Mouse (Mus musculus) midbrain, embryonic 13.5 days (tissue): ENCODE results near the gene Ly6g6e. TPM values are rescaled to one million over a fixed set of nuclear protein-coding genes. Genes with fewer than 3 reads are reported as not detected.

Source experiments
- ATAC-seq: fragments of 200-750 bp; cut with Nextera tagmentation; 2 replicates; pipeline ENCODE4 v1.8.0; 2017; ENCODE audit warnings: mild to moderate bottlenecking, moderate TSS enrichment, moderate library complexity
- H3K27ac ChIP-seq: fragments of 300-500 bp; sonication (generic); 2 replicates; pipeline ENCODE4 v1.5.1; 2015; ENCODE audit warnings: inconsistent platforms, mild to moderate bottlenecking, moderate library complexity
- H3K27me3 ChIP-seq: fragments of 300-500 bp; sonication (generic); 2 replicates; pipeline ENCODE4 v1.6.1; 2015; ENCODE audit warnings: mild to moderate bottlenecking, inconsistent platforms
- H3K36me3 ChIP-seq: fragments of 300-500 bp; sonication (generic); 2 replicates; pipeline ENCODE4 v1.6.1; 2015; ENCODE audit warnings: mild to moderate bottlenecking, inconsistent platforms
- H3K4me1 ChIP-seq: fragments of 300-500 bp; sonication (generic); replicated peaks from 2 replicates; pipeline ENCODE4 v1.6.1; 2015; ENCODE audit warnings: inconsistent platforms
- H3K4me2 ChIP-seq: fragments of 300-500 bp; sonication (generic); replicated peaks from 2 replicates; pipeline ENCODE4 v1.6.1; 2015; ENCODE audit warnings: moderate library complexity, mild to moderate bottlenecking, inconsistent platforms
- H3K4me3 ChIP-seq: fragments of 300-500 bp; sonication (generic); replicated peaks from 2 replicates; pipeline ENCODE4 v1.5.1; 2015; ENCODE audit warnings: mild to moderate bottlenecking, inconsistent platforms
- H3K9ac ChIP-seq: fragments of 300-500 bp; sonication (generic); replicated peaks from 2 replicates; pipeline ENCODE4 v1.6.1; 2015; ENCODE audit warnings: mild to moderate bottlenecking, inconsistent platforms
- H3K9me3 ChIP-seq: fragments of 300-500 bp; sonication (generic); 2 replicates; pipeline ENCODE4 v1.6.1; 2016; ENCODE audit warnings: mild to moderate bottlenecking, inconsistent platforms
- WGBS: fragments of 180-500 bp; shearing (Covaris S2); methylation state at CpG from one replicate; pipeline ENCODE4 v1.1.7; 2015; 5-methylcytosine and 5-hydroxymethylcytosine counted together
- polyA plus RNA-seq: library from polyadenylated mRNA; unstranded; fragments of >200 nt; fragmentation: Nextera tagmentation; extraction: Ambion mirVana; gene quantifications from 2 replicates; pipeline ENCODE4 v1.2.1, GENCODE M21; 2015

The Ly6g6e gene
- polyA plus RNA-seq, 1 experiment from 2014 or later, result 0.32 TPM

GRCm38 (mm10) chr17:35064951-35065947, 11.5 kb upstream of the Ly6g6e start, which contains the start of gene Ly6g6c:
TSS of gene Ly6g6c (plus strand) at chr17:35065388.
- peaks cover 30% of the 10 kb centered on the region for H3K36me3 ChIP-seq
- WGBS, result 2% methylated on average over 48 of the region's 48 CpGs
- peak within 1 kb of the TSS; percentile 50 for H3K4me2 ChIP-seq
- peak within 1 kb of the TSS; percentile 27 for H3K4me3 ChIP-seq
- peak within 1 kb of the TSS; percentile 48 for H3K9ac ChIP-seq
- no peak within 1 kb of the TSS for H3K27ac ChIP-seq
- H3K4me1 ChIP-seq, result peaks cover 35% of the 10 kb centered on the region
- H3K9me3 ChIP-seq, result no peaks in the 10 kb centered on the region
- H3K27me3 ChIP-seq, result peaks cover 45% of the 10 kb centered on the region
- peak; percentile 25; the same call in 1 of the 2 replicates for ATAC-seq

- no peak within 1 kb of the TSS for H3K27ac ChIP-seq
- no peaks in the 10 kb centered on the region for H3K9me3 ChIP-seq
- WGBS, result 45% methylated on average over 10 of the region's 10 CpGs
- H3K9ac ChIP-seq, result peak within 1 kb of the TSS; percentile 48
- peaks cover 45% of the 10 kb centered on the region for H3K27me3 ChIP-seq
- peaks cover 23% of the 10 kb centered on the region for H3K36me3 ChIP-seq
- H3K4me2 ChIP-seq, result peak within 1 kb of the TSS; percentile 50
- peaks cover 27% of the 10 kb centered on the region for H3K4me1 ChIP-seq
- no peak for ATAC-seq
- peak within 1 kb of the TSS; percentile 27 for H3K4me3 ChIP-seq
Observed at GRCm38 (mm10) chr17:35066084-35066483, 10.6 kb upstream of the Ly6g6e start, which contains the start of gene Mpig6b. TSS of gene Mpig6b (minus strand) at chr17:35066184.

- H3K9ac ChIP-seq, result no peak overlapping the region
- peaks cover 4% of the 10 kb centered on the region; the same call in 1 of the 2 replicates for H3K36me3 ChIP-seq
- H3K4me3 ChIP-seq, result no peak overlapping the region
- no peak overlapping the region for H3K4me2 ChIP-seq
- H3K9me3 ChIP-seq, result no peaks in the 10 kb centered on the region
- no peak overlapping the region for H3K27ac ChIP-seq
- peaks cover 20% of the 10 kb centered on the region for H3K4me1 ChIP-seq
- peaks cover 39% of the 10 kb centered on the region for H3K27me3 ChIP-seq
- ATAC-seq, result no peak
- WGBS, result 88% methylated on average over 17 of the region's 17 CpGs
Observed at GRCm38 (mm10) chr17:35068213-35068914, 8.3 kb upstream of the Ly6g6e start.

GRCm38 (mm10) chr17:35070556-35071229, 6.0 kb upstream of the Ly6g6e start:
- H3K27me3 ChIP-seq, result peaks cover 20% of the 10 kb centered on the region
- no peaks in the 10 kb centered on the region for H3K9me3 ChIP-seq
- peaks cover 4% of the 10 kb centered on the region for H3K4me1 ChIP-seq
- ATAC-seq, result no peak
- no peaks in the 10 kb centered on the region for H3K36me3 ChIP-seq
- no peak overlapping the region for H3K4me3 ChIP-seq
- 64% methylated on average over 6 of the region's 6 CpGs for WGBS
- H3K9ac ChIP-seq, result no peak overlapping the region
- H3K4me2 ChIP-seq, result no peak overlapping the region
- H3K27ac ChIP-seq, result no peak overlapping the region

GRCm38 (mm10) chr17:35071454-35071853, 5.2 kb upstream of the Ly6g6e start:
- Histone ChIP-seq H3K4me1 (peaks cover 2% of the 10 kb centered on the region; the same call in 1 of the 2 replicates), H3K27me3 (peaks cover 12% of the 10 kb centered on the region), H3K9me3 (no peaks in the 10 kb centered on the region), H3K4me3 (no peak overlapping the region), H3K27ac (no peak overlapping the region), H3K4me2 (no peak overlapping the region), H3K36me3 (no peaks in the 10 kb centered on the region), H3K9ac (no peak overlapping the region)
- WGBS, result 88% methylated on average over 9 of the region's 9 CpGs
- ATAC-seq, result no peak

- WGBS, result 56% methylated on average over 17 of the region's 17 CpGs
- Histone ChIP-seq H3K27me3 (0 out of 2 replicates have a peak, but pooled peaks cover 3% of the 10 kb centered on the region), H3K36me3 (no peaks in the 10 kb centered on the region), H3K27ac (no peak overlapping the region), H3K9me3 (no peaks in the 10 kb centered on the region), H3K4me3 (no peak overlapping the region), H3K9ac (no peak overlapping the region), H3K4me1 (peaks cover 20% of the 10 kb centered on the region), H3K4me2 (no peak overlapping the region)
- ATAC-seq, result no peak
Observed at GRCm38 (mm10) chr17:35074097-35074496, 2.6 kb upstream of the Ly6g6e start.

- H3K36me3 ChIP-seq, result no peaks in the 10 kb centered on the region
- peak overlapping the region; percentile 37; the same call in 1 of the 2 replicates for H3K9ac ChIP-seq
- no peaks in the 10 kb centered on the region for H3K27me3 ChIP-seq
- H3K4me3 ChIP-seq, result peak overlapping the region; percentile 21; the same call in 1 of the 2 replicates
- H3K9me3 ChIP-seq, result no peaks in the 10 kb centered on the region
- peak overlapping the region; percentile 46 for H3K4me2 ChIP-seq
- 0 out of 2 replicates have a peak, but pooled peaks have one; percentile 24 for ATAC-seq
- H3K27ac ChIP-seq, result no peak overlapping the region
- 35% methylated on average over 2 of the region's 2 CpGs for WGBS
- H3K4me1 ChIP-seq, result peaks cover 20% of the 10 kb centered on the region
Observed at GRCm38 (mm10) chr17:35077285-35077684, 583 bp downstream of the Ly6g6e start.

GRCm38 (mm10) chr17:35077786-35078233, 1.1 kb downstream of the Ly6g6e start, which contains the start of gene Ly6g6d:
TSS of gene Ly6g6d (minus strand) at chr17:35078065.
- H3K27ac ChIP-seq, result no peak within 1 kb of the TSS
- ATAC-seq, result peak; percentile 48; the same call in 1 of the 2 replicates

GRCm38 (mm10) chr17:35079778-35080177, 3.1 kb downstream of the Ly6g6e start:
- Histone ChIP-seq H3K27me3 (no peaks in the 10 kb centered on the region), H3K4me3 (no peak overlapping the region), H3K36me3 (no peaks in the 10 kb centered on the region), H3K4me2 (no peak overlapping the region), H3K4me1 (peaks cover 20% of the 10 kb centered on the region), H3K9ac (0 out of 2 replicates have a peak overlapping the region, but pooled peaks have one; percentile 14), H3K27ac (no peak overlapping the region), H3K9me3 (no peaks in the 10 kb centered on the region)
- WGBS, result 69% methylated on average over 9 of the region's 9 CpGs
- no peak for ATAC-seq

More at GRCm38 (mm10) chr17:35077786-35078233, 1.1 kb downstream of the Ly6g6e start, which contains the start of gene Ly6g6d:
- Histone ChIP-seq H3K4me2 (peak within 1 kb of the TSS; percentile 46), H3K4me1 (peaks cover 20% of the 10 kb centered on the region), H3K4me3 (peak within 1 kb of the TSS; percentile 21), H3K9ac (peak within 1 kb of the TSS; percentile 37; the same call in 1 of the 2 replicates), H3K9me3 (no peaks in the 10 kb centered on the region), H3K27me3 (no peaks in the 10 kb centered on the region), H3K36me3 (no peaks in the 10 kb centered on the region)
- 11% methylated on average over 13 of the region's 14 CpGs for WGBS

- ATAC-seq, result no peak
- no peak overlapping the region for H3K4me3 ChIP-seq
Observed at GRCm38 (mm10) chr17:35080248-35080647, 3.5 kb downstream of the Ly6g6e start.

GRCm38 (mm10) chr17:35080710-35081109, 4.0 kb downstream of the Ly6g6e start:
- 76% methylated on average over 4 of the region's 4 CpGs for WGBS
- no peak for ATAC-seq
- peaks cover 20% of the 10 kb centered on the region for H3K4me1 ChIP-seq
- H3K4me2 ChIP-seq, result no peak overlapping the region
- peak overlapping the region; percentile 28; the same call in 1 of the 2 replicates for H3K9ac ChIP-seq
- no peaks in the 10 kb centered on the region for H3K36me3 ChIP-seq
- no peaks in the 10 kb centered on the region for H3K9me3 ChIP-seq
- H3K27ac ChIP-seq, result no peak overlapping the region
- no peak overlapping the region for H3K4me3 ChIP-seq
- H3K27me3 ChIP-seq, result peaks cover 1% of the 10 kb centered on the region; the same call in 1 of the 2 replicates

More at GRCm38 (mm10) chr17:35080248-35080647, 3.5 kb downstream of the Ly6g6e start:
- Histone ChIP-seq H3K4me2 (no peak overlapping the region), H3K27ac (no peak overlapping the region), H3K27me3 (no peaks in the 10 kb centered on the region), H3K9me3 (no peaks in the 10 kb centered on the region), H3K9ac (0 out of 2 replicates have a peak overlapping the region, but pooled peaks have one; percentile 14), H3K36me3 (no peaks in the 10 kb centered on the region), H3K4me1 (peaks cover 20% of the 10 kb centered on the region)
- WGBS, result 71% methylated on average over 6 of the region's 6 CpGs
